Mouse (Mus musculus) intestine, embryonic 14.5 days (tissue): ENCODE measurements around the gene Nav2. TPM values are rescaled to one million over a fixed set of nuclear protein-coding genes. Genes with fewer than 3 reads are reported as not detected.

Experiments used
- ATAC-seq: fragments of 200-750 bp; cut with Nextera tagmentation; replicated peaks from 2 replicates; pipeline ENCODE4 v1.8.0; 2017; ENCODE audit warnings: low read depth, moderate number of reproducible peaks, moderate TSS enrichment, moderate library complexity; ENCODE audit not compliant: low FRiP score, low TSS enrichment
- DNase-seq: peaks from one replicate; pipeline ENCODE4 v3.0.0-alpha.2; 2018; ENCODE audit warnings: low spot score
- H3K27ac ChIP-seq: fragments of 300-500 bp; sonication (generic); 2 replicates; pipeline ENCODE4 v1.5.1; 2014; ENCODE audit warnings: low read depth, mild to moderate bottlenecking, control low read depth
- H3K27me3 ChIP-seq: fragments of 300-500 bp; sonication (generic); replicated peaks from 2 replicates; pipeline ENCODE4 v1.6.1; 2014; ENCODE audit warnings: low read length, control low read depth; ENCODE audit not compliant: control insufficient read depth, insufficient read depth
- H3K36me3 ChIP-seq: fragments of 300-500 bp; sonication (generic); 2 replicates; pipeline ENCODE4 v1.6.1; 2014; ENCODE audit warnings: low read length, control low read depth; ENCODE audit not compliant: control insufficient read depth, insufficient read depth
- H3K4me1 ChIP-seq: fragments of 300-500 bp; sonication (generic); replicated peaks from 2 replicates; pipeline ENCODE4 v1.6.1; 2014; ENCODE audit warnings: low read length, control low read depth, mixed read lengths; ENCODE audit not compliant: control insufficient read depth, insufficient read depth
- H3K4me2 ChIP-seq: fragments of 300-500 bp; sonication (generic); 2 replicates; pipeline ENCODE4 v1.6.1; 2014; ENCODE audit warnings: low read length
- H3K4me3 ChIP-seq: fragments of 300-500 bp; sonication (generic); 2 replicates; pipeline ENCODE4 v1.5.1; 2014; ENCODE audit warnings: low read depth, low read length, control low read depth, mixed read lengths
- H3K9ac ChIP-seq: fragments of 300-500 bp; sonication (generic); 2 replicates; pipeline ENCODE4 v1.6.1; 2014; ENCODE audit warnings: mild to moderate bottlenecking, low read length
- H3K9me3 ChIP-seq: fragments of 300-500 bp; sonication (generic); 2 replicates; pipeline ENCODE4 v1.6.1; 2016; ENCODE audit warnings: low read length, control low read depth; ENCODE audit not compliant: control insufficient read depth
- WGBS: fragments of 180-500 bp; shearing (Covaris S2); extraction: QIAGEN DNeasy Blood & Tissue Kit; methylation state at CpG from one replicate; pipeline ENCODE4 v1.1.7; 2014; 5-methylcytosine and 5-hydroxymethylcytosine counted together
- polyA plus RNA-seq: library from polyadenylated mRNA; unstranded; fragments of >200 nt; fragmentation: Nextera tagmentation; extraction: Ambion mirVana; gene quantifications from 2 replicates; pipeline ENCODE4 v1.2.1, GENCODE M21; 2014

Gene Nav2
- polyA plus RNA-seq, 1 experiment from 2014 or later, result 31.5 TPM

DNA sequence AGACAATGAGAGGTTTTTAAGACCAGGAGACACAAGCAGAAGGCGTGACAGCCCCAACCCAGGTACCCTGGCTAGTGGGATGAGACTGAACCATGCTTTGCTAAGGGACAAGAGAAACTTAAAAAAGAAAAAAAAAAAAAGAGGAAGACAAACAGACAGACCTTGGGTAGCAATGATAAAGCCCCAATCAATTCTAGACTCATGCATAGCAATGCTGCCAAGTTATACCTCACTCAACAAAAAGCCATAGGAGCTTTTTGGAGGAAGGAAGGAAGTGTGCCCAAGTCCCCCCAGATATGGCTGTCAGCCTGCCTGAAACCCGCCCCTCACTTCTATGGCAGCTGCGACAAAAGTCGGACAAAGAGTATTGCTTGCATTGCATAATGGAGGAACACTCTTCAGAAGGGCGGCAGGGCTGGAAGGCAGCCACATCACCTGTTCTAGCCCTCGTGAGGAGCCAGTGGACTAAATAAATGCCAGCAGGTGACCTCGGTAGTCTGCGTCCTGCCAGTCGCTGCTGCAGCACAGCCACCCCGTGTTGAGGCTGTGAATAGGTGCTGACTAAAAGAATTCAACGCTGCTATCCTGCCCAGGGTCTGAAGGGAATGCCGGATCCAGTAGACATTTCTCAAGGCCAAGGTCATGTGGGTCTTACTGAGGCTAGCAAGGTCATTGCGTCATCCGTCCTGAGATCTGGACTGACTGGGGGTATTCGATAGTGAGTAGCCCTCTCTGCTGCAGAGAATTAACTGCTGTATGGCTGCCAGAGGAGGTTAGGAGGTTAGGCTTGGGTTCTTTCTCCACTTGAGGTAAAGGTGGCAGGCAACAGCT lies 696.7 kb downstream of the Nav2 start:
- H3K27ac ChIP-seq, result no peak overlapping the region
- H3K9ac ChIP-seq, result no peak overlapping the region
- 89% methylated on average over 15 of the region's 15 CpGs for WGBS
- H3K36me3 ChIP-seq, result peaks cover 52% of the 10 kb centered on the region
- H3K4me3 ChIP-seq, result no peak overlapping the region
- no peak for ATAC-seq
- H3K4me2 ChIP-seq, result no peak overlapping the region
- no peaks in the 10 kb centered on the region for H3K27me3 ChIP-seq
- H3K4me1 ChIP-seq, result no peaks in the 10 kb centered on the region
- H3K9me3 ChIP-seq, result no peaks in the 10 kb centered on the region
- DNase-seq, result no peak

DNA sequence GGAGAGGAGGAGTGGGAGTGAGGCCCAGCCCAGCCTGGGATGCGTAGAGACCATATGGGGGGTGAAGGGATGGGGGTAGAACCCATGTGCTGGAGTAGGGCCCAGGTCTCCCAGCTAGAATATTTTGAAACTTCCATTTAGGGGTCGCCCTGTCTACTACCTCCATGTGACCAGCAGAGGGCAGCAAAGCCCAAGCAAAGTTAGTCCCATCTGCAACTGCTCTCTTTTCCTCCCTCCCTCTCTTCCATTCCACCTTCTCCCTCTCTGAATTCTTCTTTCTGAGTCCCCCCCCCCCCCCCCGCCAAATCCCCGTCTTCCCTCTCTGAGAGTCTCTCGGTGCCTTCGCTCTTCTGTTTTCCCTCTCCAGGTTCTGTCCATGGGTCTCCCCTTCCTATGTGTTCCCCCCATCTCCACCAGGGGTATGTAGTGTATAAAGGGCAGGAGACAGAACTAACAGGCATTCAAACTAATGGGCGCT lies 707.8 kb downstream of the Nav2 start:
- DNase-seq (peak; percentile 85), ATAC-seq (peak; percentile 37; the same call in 1 of the 2 replicates)
- Histone ChIP-seq H3K9ac (no peak overlapping the region), H3K4me2 (peak overlapping the region; percentile 27; the same call in 1 of the 2 replicates), H3K9me3 (no peaks in the 10 kb centered on the region), H3K27me3 (peaks cover 5% of the 10 kb centered on the region; the same call in 1 of the 2 replicates), H3K36me3 (no peaks in the 10 kb centered on the region), H3K4me3 (no peak overlapping the region), H3K4me1 (no peaks in the 10 kb centered on the region), H3K27ac (no peak overlapping the region)
- 10% methylated on average over 6 of the region's 7 CpGs for WGBS

GRCm38 (mm10) chr7:49617087-49617486 lies 708.6 kb downstream of the Nav2 start:
- DNase-seq, result no peak
- H3K27ac ChIP-seq, result no peak overlapping the region
- no peak overlapping the region for H3K4me2 ChIP-seq
- no peaks in the 10 kb centered on the region for H3K36me3 ChIP-seq
- peaks cover 5% of the 10 kb centered on the region; the same call in 1 of the 2 replicates for H3K27me3 ChIP-seq
- no peaks in the 10 kb centered on the region for H3K9me3 ChIP-seq
- no peak overlapping the region for H3K4me3 ChIP-seq
- ATAC-seq, result no peak
- H3K9ac ChIP-seq, result no peak overlapping the region
- WGBS, result 73% methylated on average over 4 of the region's 4 CpGs
- no peaks in the 10 kb centered on the region for H3K4me1 ChIP-seq

- Histone ChIP-seq H3K27me3 (peaks cover 14% of the 10 kb centered on the region; the same call in 1 of the 2 replicates), H3K27ac (no peak overlapping the region), H3K4me1 (no peaks in the 10 kb centered on the region), H3K9me3 (no peaks in the 10 kb centered on the region), H3K9ac (no peak overlapping the region), H3K4me2 (no peak overlapping the region), H3K4me3 (no peak overlapping the region), H3K36me3 (no peaks in the 10 kb centered on the region)
- ATAC-seq (no peak), DNase-seq (no peak)
- 82% methylated on average over 1 of the region's 1 CpGs for WGBS
Observed at GRCm38 (mm10) chr7:49620160-49620559, 711.6 kb downstream of the Nav2 start.

DNA sequence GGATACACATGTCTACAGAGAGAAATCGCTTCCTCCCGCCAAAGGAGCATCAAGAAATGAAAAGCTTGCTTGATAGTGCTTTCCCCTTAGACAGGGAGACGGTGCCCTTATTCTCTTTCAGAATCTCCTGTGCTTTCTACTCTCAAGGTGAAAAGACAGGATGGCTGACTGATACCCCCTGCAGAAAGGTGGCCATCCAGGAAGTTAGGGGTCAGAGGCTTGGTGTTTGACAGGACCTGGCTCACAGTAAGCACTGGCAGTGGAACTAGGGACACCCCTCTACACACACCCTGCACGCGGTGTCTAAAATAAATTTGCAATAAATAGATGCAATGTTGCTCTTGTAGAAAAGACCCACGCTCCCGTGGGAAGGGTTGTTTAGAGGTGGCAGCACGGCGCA lies 723.4 kb downstream of the Nav2 start:
- H3K27ac ChIP-seq, result no peak overlapping the region
- 16% methylated on average over 9 of the region's 9 CpGs for WGBS
- no peak overlapping the region for H3K4me2 ChIP-seq
- no peak overlapping the region for H3K4me3 ChIP-seq
- no peak for DNase-seq
- peaks cover 10% of the 10 kb centered on the region; the same call in 1 of the 2 replicates for H3K4me1 ChIP-seq
- H3K9ac ChIP-seq, result no peak overlapping the region
- ATAC-seq, result no peak
- no peaks in the 10 kb centered on the region for H3K9me3 ChIP-seq
- H3K27me3 ChIP-seq, result peaks cover 82% of the 10 kb centered on the region
- H3K36me3 ChIP-seq, result no peaks in the 10 kb centered on the region

GRCm38 (mm10) chr7:49632391-49632790 lies 723.9 kb downstream of the Nav2 start:
- no peak overlapping the region for H3K9ac ChIP-seq
- H3K36me3 ChIP-seq, result no peaks in the 10 kb centered on the region
- H3K27ac ChIP-seq, result no peak overlapping the region
- 3% methylated on average over 24 of the region's 24 CpGs for WGBS
- peaks cover 10% of the 10 kb centered on the region; the same call in 1 of the 2 replicates for H3K4me1 ChIP-seq
- ATAC-seq (no peak), DNase-seq (no peak)
- H3K9me3 ChIP-seq, result no peaks in the 10 kb centered on the region
- no peak overlapping the region for H3K4me3 ChIP-seq
- peaks cover 86% of the 10 kb centered on the region for H3K27me3 ChIP-seq
- H3K4me2 ChIP-seq, result no peak overlapping the region

DNA sequence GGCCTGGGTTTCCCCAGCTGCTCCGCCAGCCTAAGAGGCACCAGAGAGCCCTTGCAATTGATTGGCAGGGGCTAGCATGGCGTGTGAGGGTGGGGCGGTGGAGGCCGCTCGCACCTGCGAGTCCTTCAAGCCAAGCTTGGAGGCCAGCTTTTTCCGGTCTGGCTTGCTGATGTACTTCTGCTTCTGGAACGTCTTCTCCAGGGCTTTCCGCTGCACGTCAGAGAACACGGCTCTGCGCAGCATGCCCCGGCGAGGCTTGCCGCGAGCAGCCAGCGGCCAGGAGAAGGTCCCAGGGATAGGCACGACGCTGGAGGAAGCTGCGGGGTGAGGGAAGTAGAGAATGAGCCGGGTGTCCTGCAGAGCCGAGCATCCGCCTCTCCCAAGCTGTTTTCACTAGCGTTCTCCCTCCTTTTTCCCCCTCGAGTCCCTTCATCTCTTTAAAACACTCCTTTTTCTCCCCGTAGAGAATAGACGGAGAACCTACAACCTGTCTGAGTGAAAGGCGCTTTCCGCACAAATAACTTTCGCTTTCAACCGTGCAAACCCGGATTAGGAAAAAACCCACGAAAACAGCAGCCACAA lies 725.0 kb downstream of the Nav2 start:
- H3K9me3 ChIP-seq, result no peaks in the 10 kb centered on the region
- no peak overlapping the region for H3K9ac ChIP-seq

GRCm38 (mm10) chr7:49634291-49635073 lies 726.0 kb downstream of the Nav2 start:
- peak overlapping the region; percentile 51 for H3K4me2 ChIP-seq
- no peak overlapping the region for H3K9ac ChIP-seq
- no peak overlapping the region for H3K27ac ChIP-seq
- 1% methylated on average over 25 of the region's 26 CpGs for WGBS
- ATAC-seq (no peak), DNase-seq (peak; percentile 68)
- H3K9me3 ChIP-seq, result no peaks in the 10 kb centered on the region
- peaks cover 10% of the 10 kb centered on the region; the same call in 1 of the 2 replicates for H3K4me1 ChIP-seq
- H3K36me3 ChIP-seq, result no peaks in the 10 kb centered on the region
- H3K4me3 ChIP-seq, result peak overlapping the region; percentile 31; the same call in 1 of the 2 replicates
- peaks cover 95% of the 10 kb centered on the region for H3K27me3 ChIP-seq

More for the DNA sequence above, 725.0 kb downstream of the Nav2 start:
- H3K27ac ChIP-seq, result no peak overlapping the region
- peak; percentile 66 for ATAC-seq
- peaks cover 10% of the 10 kb centered on the region; the same call in 1 of the 2 replicates for H3K4me1 ChIP-seq
- H3K4me2 ChIP-seq, result peak overlapping the region; percentile 51
- no peaks in the 10 kb centered on the region for H3K36me3 ChIP-seq
- H3K4me3 ChIP-seq, result peak overlapping the region; percentile 31
- peak; percentile 78 for DNase-seq
- under 1% methylated on average over 33 of the region's 33 CpGs for WGBS
- H3K27me3 ChIP-seq, result peaks cover 89% of the 10 kb centered on the region
